Mouse (Mus musculus) ES-Bruce4 (cell line): Measurements from ENCODE around the gene Bspry.

Source experiments
- CTCF ChIP-seq: IDR thresholded peaks from one replicate; pipeline ENCODE4 v1.8.1; 2011; ENCODE audit warnings: low read depth, low read length
- EP300 ChIP-seq: IDR thresholded peaks from 2 replicates; pipeline ENCODE4 v1.6.1; 2011; ENCODE audit warnings: low read depth, low read length; ENCODE audit not compliant: insufficient read depth
- POLR2A ChIP-seq: IDR thresholded peaks from one replicate; pipeline ENCODE4 v1.8.1; 2011; ENCODE audit warnings: low read length; ENCODE audit not compliant: insufficient read depth

DNA sequence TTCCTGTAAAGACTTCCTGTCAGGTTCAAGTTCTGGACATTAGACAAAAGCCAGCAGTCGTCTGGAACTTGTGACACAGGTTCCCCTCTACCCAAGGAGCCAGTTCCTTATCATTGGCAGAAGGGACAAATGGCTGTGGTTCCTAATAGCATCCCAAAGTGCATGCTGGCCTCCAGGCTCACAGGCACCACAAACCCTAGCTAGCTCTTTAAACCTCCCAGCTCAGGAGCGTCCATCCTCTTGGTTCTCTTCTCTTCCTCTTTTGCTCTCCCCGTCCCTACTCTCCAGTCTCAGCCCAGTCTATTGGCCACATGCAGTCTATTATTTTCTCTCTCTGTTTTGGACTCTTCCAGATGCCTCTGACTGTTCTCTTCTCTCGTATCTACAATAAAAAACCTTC is 40.1 kb upstream of the Bspry start:
- TF ChIP-seq CTCF (no peak), POLR2A (no peak), EP300 (no peak)
